Mouse (Mus musculus): Measurements from ENCODE around the gene Fbxw10.

Gene Fbxw10

GRCm38 (mm10) chr11:62845730-62846129 lies 1.1 kb upstream of the Fbxw10 start:
- DNase-seq = no peak

- DNase-seq = no peak
Measured at GRCm38 (mm10) chr11:62847655-62848191, 854 bp downstream of the Fbxw10 start.

GRCm38 (mm10) chr11:62848301-62848700 lies 1.4 kb downstream of the Fbxw10 start:
- no peak for DNase-seq

- peak in 1 of 2 experiments; percentile 19 for DNase-seq
Measured at GRCm38 (mm10) chr11:62851199-62851598, 4.3 kb downstream of the Fbxw10 start.

GRCm38 (mm10) chr11:62853334-62853733 lies 6.5 kb downstream of the Fbxw10 start:
- DNase-seq = no peak

GRCm38 (mm10) chr11:62865562-62865961 lies 18.7 kb downstream of the Fbxw10 start:
- no peak for DNase-seq

- DNase-seq = no peak
Measured at GRCm38 (mm10) chr11:62866685-62867084, 19.8 kb downstream of the Fbxw10 start.

- no peak for DNase-seq
Measured at GRCm38 (mm10) chr11:62869201-62869600, 22.3 kb downstream of the Fbxw10 start.

- no peak for DNase-seq
Measured at GRCm38 (mm10) chr11:62869715-62870371, 23.0 kb downstream of the Fbxw10 start.

- DNase-seq = no peak
Measured at GRCm38 (mm10) chr11:62873479-62873878, 26.6 kb downstream of the Fbxw10 start.

GRCm38 (mm10) chr11:62875696-62876095 lies 28.8 kb downstream of the Fbxw10 start:
- DNase-seq = no peak

- DNase-seq = no peak
Measured at GRCm38 (mm10) chr11:62876445-62876844, 29.6 kb downstream of the Fbxw10 start.

- no peak for DNase-seq
Measured at GRCm38 (mm10) chr11:62877391-62877790, 30.5 kb downstream of the Fbxw10 start.

- DNase-seq = peak; percentile 14 to 36
Measured at GRCm38 (mm10) chr11:62878728-62879127, 31.9 kb downstream of the Fbxw10 start.

- peak; percentile 98 to 100 for DNase-seq
Measured at GRCm38 (mm10) chr11:62879220-62880048, 32.6 kb downstream of the Fbxw10 start, which contains the start of gene Tvp23b. Gene Tvp23b (plus strand): TSS chr11:62879455.

- no peak for DNase-seq
Measured at GRCm38 (mm10) chr11:62883407-62883806, 36.5 kb downstream of the Fbxw10 start.

GRCm38 (mm10) chr11:62885323-62885722 lies 38.5 kb downstream of the Fbxw10 start:
- no peak for DNase-seq

GRCm38 (mm10) chr11:62890796-62891195 lies 43.9 kb downstream of the Fbxw10 start:
- DNase-seq = no peak

GRCm38 (mm10) chr11:62891763-62892162 lies 44.9 kb downstream of the Fbxw10 start:
- no peak for DNase-seq

GRCm38 (mm10) chr11:62901699-62902323 lies 54.9 kb downstream of the Fbxw10 start:
- DNase-seq = peak; percentile 31 to 68

GRCm38 (mm10) chr11:62903871-62904495 lies 57.1 kb downstream of the Fbxw10 start:
- no peak for DNase-seq

- DNase-seq = no peak
Measured at GRCm38 (mm10) chr11:62909720-62910306, 62.9 kb downstream of the Fbxw10 start.

Data from cerebellum, postnatal 25 days (tissue).